Mouse (Mus musculus) embryo, embryonic 9.5 days (tissue): ENCODE results near the gene Foxc1.

Source experiments
- DNase-seq: peaks from one replicate; pipeline ENCODE4 v3.0.0-alpha.2; 2017; ENCODE audit errors: extremely low spot score

Gene Foxc1

GRCm38 (mm10) chr13:31806890-31807735 is 680 bp downstream of the Foxc1 start:
- DNase-seq = no peak

DNA sequence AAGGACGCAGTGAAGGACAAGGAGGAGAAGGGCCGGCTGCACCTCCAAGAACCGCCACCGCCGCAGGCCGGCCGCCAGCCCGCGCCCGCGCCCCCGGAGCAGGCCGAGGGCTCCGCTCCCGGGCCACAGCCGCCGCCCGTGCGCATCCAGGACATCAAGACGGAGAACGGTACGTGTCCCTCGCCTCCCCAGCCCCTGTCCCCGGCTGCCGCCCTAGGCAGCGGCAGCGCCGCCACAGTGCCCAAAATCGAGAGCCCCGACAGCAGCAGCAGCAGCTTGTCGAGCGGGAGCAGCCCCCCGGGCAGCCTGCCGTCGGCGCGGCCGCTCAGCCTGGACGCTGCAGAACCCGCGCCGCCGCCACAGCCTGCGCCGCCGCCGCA is 1.3 kb downstream of the Foxc1 start:
- DNase-seq = no peak

- DNase-seq = no peak
These were observed 1.8 kb downstream of the Foxc1 start for GRCm38 (mm10) chr13:31808116-31808803.

DNA sequence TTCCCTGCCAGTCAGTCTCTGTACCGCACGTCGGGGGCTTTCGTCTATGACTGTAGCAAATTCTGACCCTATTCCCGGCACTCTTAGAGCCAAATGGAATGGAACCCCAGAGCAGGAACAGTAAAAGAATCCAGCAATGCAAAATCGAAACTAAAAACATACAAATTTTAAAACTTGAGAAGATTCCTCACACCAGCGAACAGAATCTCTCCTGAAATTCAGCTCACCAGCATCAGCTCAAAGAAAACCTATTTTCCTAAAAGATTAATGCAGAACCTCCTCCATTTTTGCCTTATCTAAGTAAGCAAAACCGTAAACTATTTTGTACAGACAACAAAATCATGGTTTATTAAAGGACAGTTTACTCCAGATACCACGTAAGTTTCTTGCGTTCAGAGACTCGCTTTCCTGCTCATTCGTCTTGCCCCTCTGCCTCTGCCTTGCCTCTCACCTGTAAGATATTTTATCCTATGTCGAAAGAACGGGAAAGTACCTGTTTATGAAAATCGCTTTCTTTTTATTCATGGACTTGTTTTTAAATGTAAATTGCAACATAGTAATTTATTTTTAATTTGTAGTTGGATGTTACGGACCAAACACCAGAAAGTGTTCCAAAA is 2.5 kb downstream of the Foxc1 start:
- no peak for DNase-seq

- no peak for DNase-seq
These were observed 3.3 kb downstream of the Foxc1 start for GRCm38 (mm10) chr13:31809701-31810100.

- DNase-seq = no peak
These were observed 3.9 kb downstream of the Foxc1 start for GRCm38 (mm10) chr13:31810375-31810692.

GRCm38 (mm10) chr13:31810693-31811541 is 4.5 kb downstream of the Foxc1 start:
- no peak for DNase-seq

GRCm38 (mm10) chr13:31811542-31812021 is 5.1 kb downstream of the Foxc1 start:
- DNase-seq = no peak

DNA sequence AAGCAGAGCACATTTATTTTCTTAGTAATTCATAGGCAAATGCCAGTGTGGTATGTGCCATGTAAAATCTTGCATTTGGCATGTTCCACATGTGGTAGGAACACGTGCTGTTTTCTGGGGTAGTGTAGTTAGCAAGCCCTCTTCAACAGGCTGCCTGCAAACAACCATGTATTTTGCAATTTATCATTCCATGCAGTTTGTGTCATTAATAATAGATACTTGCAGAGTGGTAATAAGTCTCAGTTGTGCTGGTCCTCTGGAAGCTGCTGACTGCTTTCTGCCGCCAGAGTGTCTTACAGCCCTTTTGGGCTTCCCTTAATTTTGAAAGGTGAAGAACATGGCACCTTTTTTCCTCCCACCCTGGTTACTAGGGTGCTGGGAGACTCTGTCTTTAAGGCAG is 6.3 kb downstream of the Foxc1 start:
- DNase-seq = no peak

GRCm38 (mm10) chr13:31815383-31816003 is 9.1 kb downstream of the Foxc1 start:
- DNase-seq = no peak

DNA sequence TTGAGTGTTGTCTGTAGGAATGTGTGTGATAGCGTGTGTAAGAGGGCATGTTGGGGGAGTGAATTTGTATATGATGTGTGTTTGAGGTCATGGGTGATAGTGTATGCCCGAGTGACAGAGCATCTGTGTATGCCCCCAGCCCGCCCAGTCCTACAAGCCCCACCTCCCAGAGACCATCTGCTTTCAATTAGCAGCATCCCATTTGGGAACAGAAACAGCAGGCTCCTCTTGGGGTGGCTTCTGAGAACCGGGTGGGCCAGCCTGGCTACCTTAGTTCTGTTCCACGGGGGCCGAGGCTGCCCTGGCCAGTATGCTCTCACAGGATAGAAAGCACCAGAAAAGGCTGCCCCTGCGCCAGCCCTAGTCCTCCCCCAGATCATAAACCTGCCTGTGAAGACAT is 11.9 kb downstream of the Foxc1 start:
- no peak for DNase-seq

GRCm38 (mm10) chr13:31819664-31820405 is 13.4 kb downstream of the Foxc1 start:
- no peak for DNase-seq

DNA sequence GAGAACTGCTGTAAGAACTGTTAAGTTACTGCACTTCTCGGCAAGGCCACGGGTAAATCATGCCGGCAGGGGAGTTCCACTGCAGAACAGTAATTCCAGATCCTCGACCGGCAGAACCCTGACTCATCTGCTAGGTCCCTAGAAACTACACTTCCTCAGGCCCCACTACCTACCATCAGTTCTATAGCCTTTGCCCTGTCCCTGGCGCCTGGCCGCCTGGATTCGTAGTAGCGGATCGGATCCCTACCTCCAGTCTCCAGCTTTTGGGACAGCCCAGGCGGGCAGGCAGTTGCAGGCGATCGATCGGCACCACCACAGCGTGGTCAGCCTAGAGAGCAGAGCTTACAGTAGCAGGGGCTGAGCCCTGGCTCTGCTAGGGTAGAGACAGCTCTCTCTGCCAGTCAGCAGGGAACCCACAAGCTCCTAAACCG is 14.2 kb downstream of the Foxc1 start:
- DNase-seq = peak; percentile 77

GRCm38 (mm10) chr13:31821050-31821449 is 14.6 kb downstream of the Foxc1 start:
- DNase-seq = no peak

- peak; percentile 15 for DNase-seq
These were observed 16.9 kb downstream of the Foxc1 start for GRCm38 (mm10) chr13:31823316-31823715.

- no peak for DNase-seq
These were observed 18.7 kb downstream of the Foxc1 start for GRCm38 (mm10) chr13:31825180-31825579.

DNA sequence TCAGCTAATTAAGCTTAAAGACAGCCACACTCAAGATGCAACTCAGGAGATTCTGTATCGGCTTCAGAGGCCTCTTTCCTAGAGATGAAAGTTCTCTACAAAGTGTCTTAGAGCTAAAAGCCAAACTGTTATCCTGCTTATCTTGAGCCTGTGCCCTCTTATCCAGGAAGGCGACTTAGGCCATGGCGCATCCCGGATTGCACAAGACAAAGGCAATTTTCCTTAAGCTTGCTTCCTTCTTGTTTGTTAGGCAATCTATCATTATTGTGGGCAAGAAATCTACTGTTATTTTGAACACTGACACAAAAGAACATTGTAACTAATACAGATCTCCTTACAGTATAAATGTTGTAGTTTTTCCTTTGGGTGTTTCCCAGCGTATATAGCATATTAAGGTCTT is 20.7 kb downstream of the Foxc1 start:
- no peak for DNase-seq

DNA sequence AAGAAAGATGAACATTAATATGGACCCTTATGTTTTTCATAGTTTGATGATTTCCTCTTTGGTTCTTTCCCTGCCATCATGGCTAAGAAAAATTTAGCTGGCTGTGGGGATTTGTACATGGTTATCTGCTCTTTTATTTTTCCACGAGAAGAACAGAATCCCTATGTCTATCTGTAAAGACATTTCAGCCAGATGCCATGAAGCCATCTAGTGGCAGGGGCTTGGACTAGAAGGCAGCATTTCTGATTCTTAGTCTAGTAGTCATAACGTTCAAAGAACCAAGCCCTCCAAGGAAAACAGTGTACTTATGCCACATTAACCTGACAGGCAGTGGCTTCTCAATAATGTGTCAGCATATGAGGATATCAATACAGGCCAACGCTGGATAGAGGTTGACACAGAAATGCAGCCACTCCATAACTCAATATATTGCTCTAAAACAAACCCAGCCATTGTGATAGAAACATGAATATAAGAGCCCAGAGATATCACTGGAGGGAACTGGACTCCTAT is 21.4 kb downstream of the Foxc1 start:
- no peak for DNase-seq

DNA sequence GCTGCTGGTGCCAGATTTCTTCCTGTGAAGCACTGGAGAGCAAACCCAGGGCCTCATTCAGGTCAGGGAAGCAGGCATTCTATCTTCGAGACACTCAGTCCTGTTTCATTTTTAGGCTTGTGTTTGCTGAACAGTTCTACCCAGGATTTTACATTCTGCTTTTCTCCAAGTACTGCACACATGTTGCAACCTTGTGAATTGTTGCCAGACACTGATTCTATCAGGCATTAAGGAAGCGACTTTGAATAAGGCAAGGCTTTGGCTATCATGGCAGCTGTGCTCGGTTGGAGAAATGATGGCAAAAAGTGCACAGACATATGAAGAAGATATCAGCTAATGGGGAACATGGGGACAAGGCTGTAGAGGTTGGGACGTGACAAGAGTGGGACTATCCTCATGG is 22.0 kb downstream of the Foxc1 start:
- no peak for DNase-seq

- no peak for DNase-seq
These were observed 23.9 kb downstream of the Foxc1 start for GRCm38 (mm10) chr13:31830332-31830731.
